In genomic region chr11:68791794-68792193, GRCm38 (mm10) we compare ENCODE assay signal across 23 mouse cellular contexts.
DNase-seq lines count a peak whose midpoint lies in the region; ATAC-seq lines count a peak whose summit lies in the region.
"Had no signal": no experiment of that assay in that cellular context is flagged by ENCODE, and none has a peak within 500 bp of the region (broad histone marks: within the 10 kb centered on the region; RNA-seq: fewer than 3 reads in every experiment).

No protein-coding gene starts in this region.

- H3K4me3 ChIP-seq in liver, embryonic 11.5 days (ENCODE audit: low read depth, low read length): no peak overlapping the region
- H3K4me3 ChIP-seq in liver, embryonic 16.5 days (ENCODE audit: low read depth, low read length): no peak overlapping the region
- H3K4me3 ChIP-seq: forebrain, embryonic 15.5 days; heart, embryonic 12.5 days; hindbrain, embryonic 10.5 days; limb, embryonic 15.5 days; lung, embryonic 15.5 days had no signal

- no peak overlapping the region for H3K9ac ChIP-seq in liver, embryonic 11.5 days (ENCODE audit: low read depth, low read length)
- no peak overlapping the region for H3K9ac ChIP-seq in liver, embryonic 16.5 days (ENCODE audit: low read depth, low read length)
- H3K9ac ChIP-seq: forebrain, embryonic 15.5 days; heart, embryonic 12.5 days; limb, embryonic 15.5 days; lung, embryonic 15.5 days had no signal

- H3K4me1 ChIP-seq in liver, embryonic 11.5 days (replicated peaks; ENCODE audit: control insufficient read depth, insufficient read depth, low read length): no peaks in the 10 kb centered on the region
- H3K4me1 ChIP-seq in liver, embryonic 16.5 days (ENCODE audit: control insufficient read depth, low read depth, low read length): no peaks in the 10 kb centered on the region
- H3K4me1 ChIP-seq: forebrain, embryonic 15.5 days; heart, embryonic 12.5 days; hindbrain, embryonic 10.5 days; limb, embryonic 15.5 days; lung, embryonic 15.5 days had no signal

- no peak for ATAC-seq in liver, embryonic 11.5 days (replicated peaks; ENCODE audit: low FRiP score)
- peak; percentile 56; the same call in 1 of the 2 replicates for ATAC-seq in liver, embryonic 16.5 days (ENCODE audit: low read depth)
- ATAC-seq: CD4-positive, CD25-positive, alpha-beta regulatory T cell, adult 4 months; forebrain, embryonic 15.5 days; hindbrain, embryonic 16.5 days had no signal

- no peak overlapping the region for H3K4me2 ChIP-seq in liver, embryonic 11.5 days
- no peak overlapping the region for H3K4me2 ChIP-seq in liver, embryonic 16.5 days (ENCODE audit: low read depth, low read length)
- H3K4me2 ChIP-seq: forebrain, embryonic 15.5 days; heart, embryonic 12.5 days; limb, embryonic 15.5 days; lung, embryonic 15.5 days had no signal

- H3K9me3 ChIP-seq in liver, embryonic 11.5 days (ENCODE audit: control insufficient read depth, low read length): no peaks in the 10 kb centered on the region
- no peaks in the 10 kb centered on the region for H3K9me3 ChIP-seq in liver, embryonic 16.5 days (replicated peaks; ENCODE audit: control insufficient read depth, low read length)
- H3K9me3 ChIP-seq: forebrain, embryonic 15.5 days; heart, embryonic 12.5 days; hindbrain, embryonic 10.5 days; limb, embryonic 15.5 days; lung, embryonic 15.5 days had no signal

- no peaks in the 10 kb centered on the region for H3K27me3 ChIP-seq in liver, embryonic 11.5 days (replicated peaks; ENCODE audit: control insufficient read depth, insufficient read depth, low read length)
- H3K27me3 ChIP-seq in liver, embryonic 16.5 days (ENCODE audit: control insufficient read depth, insufficient read depth, low read depth, low read length): no peaks in the 10 kb centered on the region
- H3K27me3 ChIP-seq: forebrain, embryonic 15.5 days; heart, embryonic 12.5 days; limb, embryonic 15.5 days; lung, embryonic 15.5 days had no signal

- 75% methylated on average over 9 of the region's 9 CpGs for WGBS in liver, embryonic 11.5 days
- 75% methylated on average over 9 of the region's 9 CpGs for WGBS in liver, embryonic 16.5 days (ENCODE audit: insufficient replicate concordance)

- peaks cover 74% of the 10 kb centered on the region for H3K36me3 ChIP-seq in liver, embryonic 11.5 days (ENCODE audit: control insufficient read depth, insufficient read depth, low read length)
- peaks cover 22% of the 10 kb centered on the region; the same call in 1 of the 2 replicates for H3K36me3 ChIP-seq in liver, embryonic 16.5 days (ENCODE audit: control insufficient read depth, insufficient read depth)

- peak; percentile 19 for DNase-seq in kidney, adult 18-20 months
- no peak for DNase-seq in kidney, postnatal 14 days
- peak; percentile 25 for DNase-seq in liver
- no peak for DNase-seq in liver, embryonic 11.5 days (ENCODE audit: low spot score)
- no peak for DNase-seq in frontal cortex, adult 2 months (ENCODE audit: extremely low spot score in 1 of 2, low spot score in 1 of 2)
- DNase-seq in spleen, adult 18-20 months: no peak
- DNase-seq: adrenal gland, postnatal 14 days; cerebellum, adult 8-10 months; gastrocnemius, postnatal 14 days; heart, adult 11 months; heart, postnatal 10 days; layer of hippocampus, adult 9-11 months; lung, postnatal 4 days; midbrain, embryonic 14.5 days; thymus, postnatal 36 days had no signal

- H3K27ac ChIP-seq in liver, embryonic 11.5 days (ENCODE audit: low read depth, low read length): no peak overlapping the region
- no peak overlapping the region for H3K27ac ChIP-seq in liver, embryonic 16.5 days (ENCODE audit: low read length)
- H3K27ac ChIP-seq: forebrain, embryonic 15.5 days; hindbrain, embryonic 10.5 days; limb, embryonic 15.5 days; lung, embryonic 15.5 days had no signal

Comparison
In these comparisons a context has a peak if more than half of its experiments do, and no peak if none do; other contexts are left out.
1. DNase-seq: peak in kidney, adult 18-20 months (single experiment) and liver (single experiment); none in kidney, postnatal 14 days (single experiment), liver, embryonic 11.5 days (single experiment), frontal cortex, adult 2 months (0 of 2) and spleen, adult 18-20 months (0 of 2).